8 mouse cellular contexts compared by ENCODE assay signal in genomic region chr2:167672212-167672685, GRCm38 (mm10). TPM values are rescaled to one million over a fixed set of nuclear protein-coding genes. Genes with fewer than 3 reads are reported as not detected.
DNase-seq lines count a peak whose midpoint lies in the region; ATAC-seq lines count a peak whose summit lies in the region.

No protein-coding gene starts in this region.

- no peak overlapping the region for H3K4me3 ChIP-seq in hindbrain, embryonic 10.5 days
- no peak overlapping the region for H3K4me3 ChIP-seq in hindbrain, embryonic 16.5 days (ENCODE audit: low read length)

- DNase-seq in hindbrain, embryonic 10.5 days (ENCODE audit: low spot score): peak; percentile 51
- DNase-seq in MN1 (ENCODE audit: low spot score): peak; percentile 85
- DNase-seq in heart, postnatal 4 days: peak; percentile 69
- no peak for DNase-seq in right cerebral cortex, postnatal 14 days
- DNase-seq in urinary bladder, postnatal 14 days (ENCODE audit: low spot score): no peak
- no peak for DNase-seq in layer of hippocampus, adult 9-10 months (ENCODE audit: low spot score)

- 35% methylated on average over 13 of the region's 13 CpGs for WGBS in hindbrain, embryonic 10.5 days
- WGBS in hindbrain, embryonic 16.5 days: 26% methylated on average over 13 of the region's 13 CpGs

- H3K9me3 ChIP-seq in hindbrain, embryonic 10.5 days: no peaks in the 10 kb centered on the region
- H3K9me3 ChIP-seq in hindbrain, embryonic 16.5 days (ENCODE audit: control insufficient read depth, low read length): no peaks in the 10 kb centered on the region

- H3K36me3 ChIP-seq in hindbrain, embryonic 10.5 days: no peaks in the 10 kb centered on the region
- no peaks in the 10 kb centered on the region for H3K36me3 ChIP-seq in hindbrain, embryonic 16.5 days (ENCODE audit: control insufficient read depth, insufficient read depth, low read length)

- H3K4me1 ChIP-seq in hindbrain, embryonic 10.5 days (replicated peaks): peaks cover 25% of the 10 kb centered on the region
- no peaks in the 10 kb centered on the region for H3K4me1 ChIP-seq in hindbrain, embryonic 16.5 days (ENCODE audit: control insufficient read depth, insufficient read depth, low read depth, low read length)

- H3K27ac ChIP-seq in hindbrain, embryonic 10.5 days: peak overlapping the region; percentile 77
- no peak overlapping the region for H3K27ac ChIP-seq in hindbrain, embryonic 16.5 days (ENCODE audit: low read depth, low read length)

- no peak overlapping the region for H3K9ac ChIP-seq in hindbrain, embryonic 16.5 days (ENCODE audit: low read depth, low read length)

- no peaks in the 10 kb centered on the region; the same call in 1 of the 2 replicates for H3K27me3 ChIP-seq in hindbrain, embryonic 10.5 days (ENCODE audit: insufficient read depth, poor library complexity, severe bottlenecking)
- H3K27me3 ChIP-seq in hindbrain, embryonic 16.5 days (replicated peaks; ENCODE audit: control insufficient read depth, insufficient read depth, low read length): no peaks in the 10 kb centered on the region

- no peak overlapping the region for H3K4me2 ChIP-seq in hindbrain, embryonic 16.5 days (ENCODE audit: low read length)

- ATAC-seq in hindbrain, embryonic 16.5 days: no peak
- ATAC-seq in megakaryocyte progenitor cell, adult 5-6 weeks (replicated peaks; ENCODE audit: poor library complexity): peak; percentile 82

RNA-seq across cellular contexts. Expression of gene Gm20431, which starts 11.0 kb away (rescaled TPM):
- polyA plus RNA-seq in hindbrain, embryonic 10.5 days (2016; fragmentation: Nextera tagmentation; extraction: Ambion mirVana): 4.1 and 6.7 TPM in 2 replicates
- 11.9 and 12.8 TPM in 2 replicates for polyA plus RNA-seq in hindbrain, embryonic 16.5 days (2015; fragmentation: Nextera tagmentation; extraction: Ambion mirVana)
- total RNA-seq in heart, postnatal 4 days (2021): 10 to 100 TPM; 23.0 to 26.1 TPM
- total RNA-seq in megakaryocyte progenitor cell, adult 5-6 weeks (2015): 3.7 TPM in 1 of 2 replicates, not detected in the other
- total RNA-seq in megakaryocyte progenitor cell, adult 5-6 weeks (2017): not detected in 2 replicates

RNA-seq across cellular contexts. Expression of gene Cebpb, which starts 16.5 kb away (rescaled TPM):
- 1.1 and 1.5 TPM in 2 replicates for polyA plus RNA-seq in hindbrain, embryonic 10.5 days (2016; fragmentation: Nextera tagmentation; extraction: Ambion mirVana)
- 0.15 and 0.22 TPM in 2 replicates for polyA plus RNA-seq in hindbrain, embryonic 16.5 days (2015; fragmentation: Nextera tagmentation; extraction: Ambion mirVana)
- 10 to 100 TPM; 15.9 to 16.6 TPM for total RNA-seq in heart, postnatal 4 days (2021)
- total RNA-seq in megakaryocyte progenitor cell, adult 5-6 weeks (2015): 19.6 and 22.4 TPM in 2 replicates
- 15.6 and 16.3 TPM in 2 replicates for total RNA-seq in megakaryocyte progenitor cell, adult 5-6 weeks (2017)

RNA-seq across cellular contexts. Expression of gene Tmem189, which starts 17.4 kb away (rescaled TPM):
- polyA plus RNA-seq in hindbrain, embryonic 10.5 days (2016; fragmentation: Nextera tagmentation; extraction: Ambion mirVana): 41.2 and 43.8 TPM in 2 replicates
- 37.1 and 39.3 TPM in 2 replicates for polyA plus RNA-seq in hindbrain, embryonic 16.5 days (2015; fragmentation: Nextera tagmentation; extraction: Ambion mirVana)
- 10 to 100 TPM; 41.1 to 41.6 TPM for total RNA-seq in heart, postnatal 4 days (2021)
- total RNA-seq in megakaryocyte progenitor cell, adult 5-6 weeks (2015): 15.5 and 18.0 TPM in 2 replicates
- 18.4 and 20.0 TPM in 2 replicates for total RNA-seq in megakaryocyte progenitor cell, adult 5-6 weeks (2017)

RNA-seq across cellular contexts. Expression of gene Ube2v1, which starts 40.4 kb away (rescaled TPM):
- polyA plus RNA-seq in hindbrain, embryonic 10.5 days (2016; fragmentation: Nextera tagmentation; extraction: Ambion mirVana): 385 and 396 TPM in 2 replicates
- 390 and 393 TPM in 2 replicates for polyA plus RNA-seq in hindbrain, embryonic 16.5 days (2015; fragmentation: Nextera tagmentation; extraction: Ambion mirVana)
- 100 to 1,000 TPM; 131 to 137 TPM for total RNA-seq in heart, postnatal 4 days (2021)
- 102 and 116 TPM in 2 replicates for total RNA-seq in megakaryocyte progenitor cell, adult 5-6 weeks (2015)
- 51.7 and 56.5 TPM in 2 replicates for total RNA-seq in megakaryocyte progenitor cell, adult 5-6 weeks (2017)

Comparison
In these comparisons a context has a peak if more than half of its experiments do, and no peak if none do; other contexts are left out.
1. DNase-seq: peak in hindbrain, embryonic 10.5 days (single experiment), MN1 (single experiment) and heart, postnatal 4 days (single experiment); none in right cerebral cortex, postnatal 14 days (single experiment), urinary bladder, postnatal 14 days (single experiment) and layer of hippocampus, adult 9-10 months (single experiment).
2. RNA of gene Gm20431, which starts 11.0 kb away (total RNA-seq): 23.0 to 26.1 TPM in heart, postnatal 4 days; 3.7 TPM in megakaryocyte progenitor cell, adult 5-6 weeks; every median in the first group is over 4 times any median in the second.